Mouse (Mus musculus) forebrain, embryonic 12.5 days (tissue): Measurements from ENCODE around the gene Olfr130. TPM values are rescaled to one million over a fixed set of nuclear protein-coding genes. Genes with fewer than 3 reads are reported as not detected.

Experiments used
- ATAC-seq: fragments of 200-750 bp; cut with Nextera tagmentation; 2 replicates; pipeline ENCODE4 v1.8.0; 2017; ENCODE audit warnings: moderate TSS enrichment; ENCODE audit not compliant: low FRiP score
- H3K27ac ChIP-seq: fragments of 300-500 bp; sonication (generic); 2 replicates; pipeline ENCODE4 v1.5.1; 2016; ENCODE audit warnings: mild to moderate bottlenecking
- H3K27me3 ChIP-seq: fragments of 300-500 bp; sonication (generic); 2 replicates; pipeline ENCODE4 v1.6.1; 2016; ENCODE audit warnings: mild to moderate bottlenecking
- H3K36me3 ChIP-seq: fragments of 300-500 bp; sonication (generic); replicated peaks from 2 replicates; pipeline ENCODE4 v1.6.1; 2016; ENCODE audit warnings: mild to moderate bottlenecking
- H3K4me1 ChIP-seq: fragments of 300-500 bp; sonication (generic); 2 replicates; pipeline ENCODE4 v1.6.1; 2016
- H3K4me2 ChIP-seq: fragments of 300-500 bp; sonication (generic); 2 replicates; pipeline ENCODE4 v1.6.1; 2016; ENCODE audit warnings: mild to moderate bottlenecking, moderate library complexity
- H3K4me3 ChIP-seq: fragments of 300-500 bp; sonication (generic); replicated peaks from 2 replicates; pipeline ENCODE4 v1.5.1; 2016; ENCODE audit warnings: mild to moderate bottlenecking
- H3K9ac ChIP-seq: fragments of 300-500 bp; sonication (generic); 2 replicates; pipeline ENCODE4 v1.6.1; 2016; ENCODE audit warnings: mild to moderate bottlenecking
- H3K9me3 ChIP-seq: fragments of 300-500 bp; sonication (generic); 2 replicates; pipeline ENCODE4 v1.6.1; 2016
- WGBS: fragments of 180-500 bp; shearing (Covaris S2); methylation state at CpG from one replicate; pipeline ENCODE4 v1.1.7; 2016; 5-methylcytosine and 5-hydroxymethylcytosine counted together
- polyA plus RNA-seq: library from polyadenylated mRNA; unstranded; fragments of >200 nt; fragmentation: Nextera tagmentation; extraction: Ambion mirVana; gene quantifications from 2 replicates; pipeline ENCODE4 v1.2.1, GENCODE M21; 2016

Olfr130 gene
- polyA plus RNA-seq = not detected in 2 replicates

DNA sequence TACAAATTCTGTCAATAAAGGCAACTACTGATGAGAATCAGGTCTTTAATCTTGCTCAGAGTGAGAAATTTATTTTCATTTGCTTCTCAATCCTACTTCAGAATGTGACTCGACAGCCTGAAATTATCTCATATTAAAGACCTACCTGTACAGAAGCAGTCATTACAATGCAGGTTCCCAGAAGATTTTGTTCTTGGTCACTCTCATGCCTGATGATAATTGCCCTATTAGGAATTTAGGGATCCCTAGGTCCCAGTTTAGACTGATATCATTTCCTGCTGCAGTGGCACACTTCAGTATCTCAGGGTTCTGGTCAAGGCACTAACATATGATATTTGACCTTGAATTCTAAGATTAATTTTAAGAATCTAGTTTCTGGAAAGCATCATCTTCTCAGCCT, at the start of gene Olfr130:
Gene Olfr130, plus strand, starts transcription at position 301 of the 400 bp plus-strand sequence.
- no peak within 1 kb of the TSS for H3K27ac ChIP-seq
- WGBS = 93% methylated on average over 1 of the region's 1 CpGs
- no peaks in the 10 kb centered on the region for H3K4me1 ChIP-seq
- no peak within 1 kb of the TSS for H3K9ac ChIP-seq
- H3K27me3 ChIP-seq = no peaks in the 10 kb centered on the region
- H3K4me3 ChIP-seq = no peak within 1 kb of the TSS
- no peak within 1 kb of the TSS for H3K4me2 ChIP-seq
- H3K36me3 ChIP-seq = no peaks in the 10 kb centered on the region
- no peaks in the 10 kb centered on the region for H3K9me3 ChIP-seq
- no peak for ATAC-seq

- Histone ChIP-seq H3K4me3 (no peak overlapping the region), H3K9ac (no peak overlapping the region), H3K36me3 (no peaks in the 10 kb centered on the region), H3K4me1 (no peaks in the 10 kb centered on the region), H3K27me3 (no peaks in the 10 kb centered on the region), H3K27ac (no peak overlapping the region), H3K4me2 (no peak overlapping the region), H3K9me3 (no peaks in the 10 kb centered on the region; the same call in 1 of the 2 replicates)
- no peak for ATAC-seq
- WGBS = 72% methylated on average over 2 of the region's 2 CpGs
These were observed 47.4 kb upstream of the Olfr130 start for GRCm38 (mm10) chr17:38016341-38016740.

GRCm38 (mm10) chr17:38026297-38026696, 37.4 kb upstream of the Olfr130 start:
- Histone ChIP-seq H3K4me2 (no peak overlapping the region), H3K4me1 (no peaks in the 10 kb centered on the region), H3K9me3 (no peaks in the 10 kb centered on the region), H3K27ac (no peak overlapping the region), H3K4me3 (no peak overlapping the region), H3K9ac (no peak overlapping the region), H3K36me3 (no peaks in the 10 kb centered on the region), H3K27me3 (no peaks in the 10 kb centered on the region)
- 22% methylated on average over 5 of the region's 5 CpGs for WGBS
- ATAC-seq = no peak

DNA sequence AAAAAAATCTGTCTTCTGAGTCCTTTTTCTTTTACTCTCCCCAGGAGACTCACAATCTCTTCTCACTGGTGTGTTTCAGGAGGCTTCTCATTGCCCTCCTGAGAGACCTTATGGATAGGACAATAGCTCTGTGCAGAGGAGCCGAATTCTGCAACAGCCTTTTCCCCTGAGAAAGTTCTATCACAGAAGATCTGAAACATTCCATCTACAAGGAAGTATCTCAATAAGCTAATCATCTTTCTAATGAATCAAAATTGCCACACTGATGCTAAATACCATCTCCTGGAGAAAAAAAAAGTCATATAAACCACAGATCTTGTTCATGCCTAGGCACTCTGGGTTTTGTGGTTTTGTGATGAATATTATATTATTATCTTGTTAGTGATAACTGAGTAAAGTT, 3.7 kb upstream of the Olfr130 start, which contains the start of gene Olfr129:
Gene Olfr129, minus strand, starts transcription at position 101 of the 400 bp plus-strand sequence.
- Histone ChIP-seq H3K9ac (no peak within 1 kb of the TSS), H3K4me3 (no peak within 1 kb of the TSS), H3K27ac (no peak within 1 kb of the TSS), H3K4me2 (no peak within 1 kb of the TSS), H3K36me3 (no peaks in the 10 kb centered on the region), H3K4me1 (no peaks in the 10 kb centered on the region), H3K9me3 (no peaks in the 10 kb centered on the region), H3K27me3 (no peaks in the 10 kb centered on the region)
- ATAC-seq = no peak
- 74% methylated on average over 1 of the region's 1 CpGs for WGBS

- Histone ChIP-seq H3K4me2 (no peak overlapping the region), H3K4me3 (no peak overlapping the region), H3K27me3 (no peaks in the 10 kb centered on the region), H3K9ac (no peak overlapping the region), H3K9me3 (no peaks in the 10 kb centered on the region), H3K27ac (no peak overlapping the region), H3K36me3 (no peaks in the 10 kb centered on the region), H3K4me1 (no peaks in the 10 kb centered on the region)
- no peak for ATAC-seq
- WGBS = 93% methylated on average over 4 of the region's 4 CpGs
These were observed 18.6 kb downstream of the Olfr130 start for GRCm38 (mm10) chr17:38082364-38082763.

DNA sequence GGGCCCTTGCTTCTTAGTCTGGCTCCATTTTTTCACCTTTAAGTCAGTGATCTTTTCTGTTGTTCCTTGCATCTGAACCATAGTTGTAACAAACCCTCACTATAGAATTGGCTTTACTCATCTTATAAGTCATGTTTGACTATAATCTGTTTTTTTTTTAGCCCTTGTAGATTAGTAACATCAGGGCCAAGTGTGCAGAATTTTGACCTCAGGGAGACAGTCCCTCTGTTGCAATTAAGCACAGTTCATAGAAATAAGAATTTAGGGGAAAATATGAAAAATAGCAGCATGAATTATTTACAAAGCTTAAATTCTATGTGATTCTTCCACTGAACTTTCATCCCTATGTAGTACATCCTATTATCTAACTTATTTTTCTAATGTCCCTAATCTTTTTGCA, 24.9 kb downstream of the Olfr130 start, which contains the start of gene Olfr131:
Gene Olfr131, minus strand, starts transcription at position 101 of the 400 bp plus-strand sequence.
- H3K4me1 ChIP-seq = no peaks in the 10 kb centered on the region
- no peaks in the 10 kb centered on the region for H3K36me3 ChIP-seq
- ATAC-seq = no peak
- H3K9me3 ChIP-seq = no peaks in the 10 kb centered on the region
- H3K4me3 ChIP-seq = no peak within 1 kb of the TSS
- H3K27me3 ChIP-seq = no peaks in the 10 kb centered on the region
- H3K9ac ChIP-seq = no peak within 1 kb of the TSS
- no peak within 1 kb of the TSS for H3K27ac ChIP-seq
- H3K4me2 ChIP-seq = no peak within 1 kb of the TSS

Other genes with a start within 250 kb of the Olfr130 start
- not detected in 2 replicates for gene Olfr125, start 231.0 kb upstream of the Olfr130 start, polyA plus RNA-seq
- not detected in 2 replicates for gene Olfr126, start 216.4 kb upstream of the Olfr130 start, polyA plus RNA-seq
- gene Olfr127, start 163.5 kb upstream of the Olfr130 start, polyA plus RNA-seq = not detected in 2 replicates
- gene Olfr128, start 143.4 kb upstream of the Olfr130 start, polyA plus RNA-seq = not detected in 2 replicates
- gene Olfr761, start 110.8 kb upstream of the Olfr130 start, polyA plus RNA-seq = not detected in 2 replicates
- 0.05 TPM in 1 of 2 replicates, not detected in the other for gene Olfr129, start 3.8 kb upstream of the Olfr130 start, polyA plus RNA-seq
- not detected in 2 replicates for gene Olfr131, start 24.8 kb downstream of the Olfr130 start, polyA plus RNA-seq
- not detected in 2 replicates for gene Olfr132, start 70.6 kb downstream of the Olfr130 start, polyA plus RNA-seq
- not detected in 2 replicates for gene Olfr133, start 81.4 kb downstream of the Olfr130 start, polyA plus RNA-seq
- not detected in 2 replicates for gene Olfr134, start 107.5 kb downstream of the Olfr130 start, polyA plus RNA-seq
- gene Olfr135, start 140.4 kb downstream of the Olfr130 start, polyA plus RNA-seq = not detected in 2 replicates
- not detected in 2 replicates for gene Olfr138, start 197.1 kb downstream of the Olfr130 start, polyA plus RNA-seq
- gene Olfr137, start 243.6 kb downstream of the Olfr130 start, polyA plus RNA-seq = not detected in 2 replicates